Mouse (Mus musculus) bone marrow macrophage, adult 2 months (primary cell): ENCODE measurements around the gene Rnf111. TPM values are rescaled to one million over a fixed set of nuclear protein-coding genes. Genes with fewer than 3 reads are reported as not detected.

Experiments
- H3K27ac ChIP-seq: 2 replicates; pipeline ENCODE4 v1.5.1; 2012; ENCODE audit warnings: low read depth, low read length; ENCODE audit not compliant: insufficient read depth
- H3K4me1 ChIP-seq: 2 replicates; pipeline ENCODE4 v1.6.1; 2012; ENCODE audit warnings: low read length; ENCODE audit not compliant: control insufficient read depth, insufficient read depth
- H3K4me3 ChIP-seq: 2 replicates; pipeline ENCODE4 v1.5.1; 2012; ENCODE audit warnings: mild to moderate bottlenecking, low read length, moderate library complexity; ENCODE audit not compliant: insufficient read depth
- CTCF ChIP-seq: IDR thresholded peaks from 2 replicates; pipeline ENCODE4 v1.5.1; 2012; ENCODE audit warnings: low read depth, mild to moderate bottlenecking, low read length, moderate library complexity
- POLR2A ChIP-seq: IDR thresholded peaks from 2 replicates; pipeline ENCODE4 v1.6.1; 2012; ENCODE audit warnings: mild to moderate bottlenecking, low read depth, low read length, borderline replicate concordance
- polyA plus RNA-seq: library from polyadenylated mRNA; stranded (reverse); fragments of >200 nt; gene quantifications from 2 replicates; pipeline ENCODE4 v1.2.4, GENCODE M21; 2012; ENCODE audit not compliant: missing spikeins, insufficient read depth, insufficient read length

The Rnf111 gene
- polyA plus RNA-seq, 1 experiment, result 61.9 TPM

- TF ChIP-seq CTCF (no peak), POLR2A (no peak)
- Histone ChIP-seq H3K4me3 (no peak overlapping the region), H3K4me1 (no peaks in the 10 kb centered on the region; the same call in 1 of the 2 replicates), H3K27ac (no peak overlapping the region)
These were observed 51.2 kb downstream of the Rnf111 start for GRCm38 (mm10) chr9:70452371-70452770.

- no peak overlapping the region for H3K27ac ChIP-seq
- H3K4me1 ChIP-seq, result no peaks in the 10 kb centered on the region; the same call in 1 of the 2 replicates
- no peak overlapping the region for H3K4me3 ChIP-seq
- TF ChIP-seq CTCF, result no peak
- TF ChIP-seq POLR2A, result no peak
These were observed 54.5 kb downstream of the Rnf111 start for GRCm38 (mm10) chr9:70449072-70449471.

- H3K27ac ChIP-seq, result no peak overlapping the region
- H3K4me1 ChIP-seq, result peaks cover 4% of the 10 kb centered on the region
- TF ChIP-seq CTCF, result no peak
- TF ChIP-seq POLR2A, result no peak
- no peak overlapping the region for H3K4me3 ChIP-seq
These were observed 63.6 kb downstream of the Rnf111 start for GRCm38 (mm10) chr9:70439959-70440358.

DNA sequence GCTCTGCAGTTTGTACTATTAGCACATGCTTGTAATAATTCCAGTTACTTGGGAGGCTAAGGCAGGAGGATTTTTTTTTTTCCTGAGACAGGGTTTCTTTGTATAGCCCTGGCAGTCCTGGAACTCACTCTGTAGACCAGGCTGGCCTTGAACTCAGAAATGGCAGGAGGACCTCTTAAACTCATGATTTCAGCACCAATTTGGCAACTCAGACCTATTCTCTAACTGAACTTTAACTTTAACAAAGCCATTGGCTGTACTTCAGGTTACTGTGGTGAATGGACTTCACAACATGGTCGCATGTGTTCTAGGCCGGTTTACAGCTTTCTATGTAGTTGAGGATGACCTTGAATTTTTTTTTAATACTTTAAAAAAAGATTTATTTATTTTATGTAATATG is 80.9 kb downstream of the Rnf111 start:
- TF ChIP-seq POLR2A (no peak), CTCF (no peak)

DNA sequence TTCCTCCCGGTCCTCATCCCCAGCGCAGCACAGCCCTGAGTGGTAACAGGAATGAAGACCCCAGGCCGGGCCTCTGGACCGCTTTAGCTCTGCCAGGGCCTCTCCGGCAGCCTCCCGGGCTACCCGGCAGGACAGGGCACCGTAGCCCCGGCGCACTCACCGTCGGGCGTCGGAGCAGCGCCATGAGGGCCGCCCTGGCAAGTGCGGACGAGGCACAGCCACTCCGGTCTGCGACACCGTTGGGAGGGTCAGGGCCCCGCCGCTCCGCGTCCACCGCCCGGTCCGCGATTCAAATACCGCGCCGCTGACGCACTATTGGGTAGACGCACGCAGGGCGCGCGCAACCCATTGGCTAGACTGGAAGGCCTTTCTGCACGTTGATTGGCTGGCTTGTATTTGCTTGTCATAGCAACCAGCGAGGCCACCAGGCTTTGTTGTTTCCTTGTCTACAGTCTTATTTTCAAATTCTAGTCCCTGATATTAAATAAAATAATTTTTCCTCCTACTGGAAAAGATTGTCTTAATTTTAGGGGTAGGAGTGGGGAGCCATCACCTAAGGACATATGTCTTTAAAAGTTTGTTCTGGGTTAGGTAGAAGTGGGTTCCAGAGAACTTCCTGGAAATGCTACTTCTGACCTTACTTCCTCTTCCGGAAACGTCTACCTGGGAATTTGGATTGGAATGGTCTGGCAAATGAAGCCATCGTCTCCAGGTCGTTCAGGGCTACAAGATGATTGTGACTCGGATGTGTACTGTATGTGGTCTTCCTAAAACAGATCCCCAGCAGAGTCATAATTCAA is 82.1 kb downstream of the Rnf111 start, which contains the start of gene Ccnb2:
Ccnb2 (minus strand) TSS at position 291 of the 800 bp plus-strand sequence.
- Histone ChIP-seq H3K4me3 (peak within 1 kb of the TSS; percentile 78), H3K27ac (no peak within 1 kb of the TSS), H3K4me1 (no peaks in the 10 kb centered on the region; the same call in 1 of the 2 replicates)
- TF ChIP-seq CTCF, result no peak

More for the DNA sequence above, 80.9 kb downstream of the Rnf111 start:
- H3K27ac ChIP-seq, result no peak overlapping the region
- H3K4me1 ChIP-seq, result no peaks in the 10 kb centered on the region; the same call in 1 of the 2 replicates
- H3K4me3 ChIP-seq, result no peak overlapping the region

DNA sequence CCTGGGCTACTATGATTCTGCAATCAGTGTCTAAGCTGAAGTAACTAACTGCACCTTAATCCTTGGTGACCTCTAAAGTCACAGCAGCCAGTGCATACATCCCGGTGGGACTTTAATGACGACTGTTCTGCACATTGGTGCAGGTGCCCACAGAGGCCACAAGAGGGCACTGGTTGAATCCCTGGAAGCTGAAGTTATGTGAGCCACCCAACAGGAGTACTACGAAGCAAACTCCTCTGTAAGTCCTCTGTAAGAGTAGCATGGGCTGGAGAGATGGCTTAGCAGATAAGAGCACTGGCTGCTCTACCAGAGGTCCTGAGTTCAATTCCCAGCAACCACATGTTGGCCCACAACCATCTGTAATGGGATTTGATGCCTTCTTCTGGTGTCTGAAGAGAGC is 87.1 kb downstream of the Rnf111 start:
- Histone ChIP-seq H3K4me3 (no peak overlapping the region), H3K4me1 (no peaks in the 10 kb centered on the region; the same call in 1 of the 2 replicates), H3K27ac (no peak overlapping the region)
- no peak for TF ChIP-seq POLR2A
- TF ChIP-seq CTCF, result peak; percentile 40

DNA sequence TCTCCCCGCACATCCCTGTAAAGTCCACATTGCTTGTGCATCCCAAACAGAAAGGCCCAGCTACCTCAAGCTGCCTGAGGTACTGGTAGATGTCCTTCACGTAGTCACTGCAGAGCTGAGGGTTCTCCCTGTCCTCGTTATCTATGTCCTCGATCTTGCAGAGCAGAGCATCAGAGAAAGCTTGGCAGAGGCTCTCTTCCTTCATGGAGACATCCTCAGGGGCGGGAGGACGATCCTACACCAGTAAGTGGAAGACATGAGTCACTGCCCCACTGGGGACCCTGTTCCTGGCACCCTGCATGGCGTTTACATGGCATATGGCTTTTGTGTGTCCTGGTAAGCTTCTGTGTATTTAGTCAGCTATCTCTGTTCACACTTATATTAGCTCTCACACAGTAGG is 90.5 kb downstream of the Rnf111 start:
- TF ChIP-seq POLR2A (no peak), CTCF (no peak)
- Histone ChIP-seq H3K4me1 (no peaks in the 10 kb centered on the region), H3K4me3 (no peak overlapping the region), H3K27ac (no peak overlapping the region)

- Histone ChIP-seq H3K4me3 (no peak overlapping the region), H3K4me1 (no peaks in the 10 kb centered on the region), H3K27ac (no peak overlapping the region)
- no peak for TF ChIP-seq POLR2A
- no peak for TF ChIP-seq CTCF
These were observed 92.9 kb downstream of the Rnf111 start for GRCm38 (mm10) chr9:70410668-70411067.

GRCm38 (mm10) chr9:70409743-70410142 is 93.8 kb downstream of the Rnf111 start:
- TF ChIP-seq POLR2A (no peak), CTCF (no peak)
- Histone ChIP-seq H3K27ac (no peak overlapping the region), H3K4me3 (no peak overlapping the region), H3K4me1 (no peaks in the 10 kb centered on the region)

DNA sequence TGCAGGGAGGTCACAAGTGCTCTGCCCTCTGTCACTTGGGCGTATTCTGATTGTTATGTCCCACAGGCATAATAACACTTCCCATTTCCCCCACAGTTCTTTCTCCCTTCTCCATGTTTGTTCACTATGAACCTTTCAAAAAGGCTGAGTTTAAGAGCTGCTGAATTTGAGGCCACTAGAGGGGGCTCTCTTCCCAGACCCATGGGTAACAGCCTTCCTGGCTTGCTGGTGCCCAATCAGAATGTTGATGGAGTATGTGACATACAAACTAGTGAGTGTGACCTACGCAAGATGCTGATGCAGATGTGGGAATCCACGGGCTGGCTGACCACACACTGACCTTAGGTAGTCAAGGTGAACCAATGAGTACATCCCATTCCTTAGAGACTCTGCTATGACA is 94.7 kb downstream of the Rnf111 start:
- Histone ChIP-seq H3K4me1 (no peaks in the 10 kb centered on the region), H3K4me3 (no peak overlapping the region), H3K27ac (no peak overlapping the region)
- TF ChIP-seq POLR2A (no peak), CTCF (peak; percentile 29; the same call in 1 of the 2 replicates)
